Mouse (Mus musculus) CD4-positive, CD25-positive, alpha-beta regulatory T cell, adult 2 months (primary cell): ENCODE data around the gene Ccr6.
A peak's percentile ranks its signal among the peaks of the same experiment; 100 is the strongest.
"Not testable (repeated sequence)": the region's sequence is repeated elsewhere in the genome, so short reads cannot be mapped to it uniquely, and the experiment has no call there.

Experiments used
- DNase-seq: peaks from one replicate; pipeline ENCODE4 v3.0.0-alpha.2; 2012; ENCODE audit warnings: low read depth, low spot score

Ccr6 gene

GRCm38 (mm10) chr17:8235743-8236142 is at the start of gene Ccr6:
Gene Ccr6, plus strand, starts transcription at chr17:8236043.
- DNase-seq, result no peak

- DNase-seq, result no peak
Measured at GRCm38 (mm10) chr17:8193678-8194077, 42.2 kb upstream of the Ccr6 start.

- DNase-seq, result peak; percentile 53
Measured at GRCm38 (mm10) chr17:8195685-8196376, 40.0 kb upstream of the Ccr6 start.

GRCm38 (mm10) chr17:8197652-8198051 is 38.2 kb upstream of the Ccr6 start:
- peak; percentile 69 for DNase-seq

DNA sequence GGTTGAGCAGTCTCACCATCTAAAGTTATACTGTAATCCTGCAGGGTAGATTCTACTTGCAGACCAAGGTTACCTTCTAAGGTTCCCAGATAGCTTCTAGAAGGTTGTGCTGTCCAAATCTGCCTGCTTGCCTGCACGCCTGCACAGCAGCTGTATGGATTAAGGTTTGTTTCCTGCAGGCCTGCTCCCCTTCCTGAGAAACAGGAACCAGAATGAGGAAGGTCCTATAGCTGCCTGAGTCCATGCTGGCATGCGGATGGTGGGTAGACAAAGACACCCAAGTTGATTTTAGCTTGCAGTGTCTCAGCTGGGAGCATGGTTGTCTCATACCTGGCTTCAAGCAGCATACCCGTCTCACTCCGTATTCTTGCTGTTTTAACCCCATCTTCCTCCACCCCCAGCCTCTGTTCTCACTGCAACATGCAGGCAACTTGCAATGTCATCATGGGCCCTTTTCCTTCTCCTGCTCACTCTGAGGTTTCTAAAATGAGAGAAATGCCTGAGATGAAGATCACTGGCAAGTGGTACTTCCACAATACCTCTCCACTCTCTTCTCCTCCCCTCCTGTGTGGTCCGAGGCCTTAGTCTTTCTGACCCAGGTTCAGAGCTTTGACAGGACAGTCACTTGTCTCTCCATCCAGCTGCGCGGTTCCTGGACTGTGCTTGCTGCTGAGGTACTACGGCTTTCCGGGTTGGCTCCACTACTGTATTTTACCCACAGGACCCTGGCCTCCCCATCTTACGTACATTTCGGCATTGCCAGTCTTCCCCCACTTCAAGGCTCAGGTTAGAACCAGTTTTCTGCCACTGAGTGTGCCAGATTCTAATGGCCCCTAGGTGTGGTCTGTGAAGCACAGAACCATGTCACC is 36.5 kb upstream of the Ccr6 start:
- no peak for DNase-seq

DNA sequence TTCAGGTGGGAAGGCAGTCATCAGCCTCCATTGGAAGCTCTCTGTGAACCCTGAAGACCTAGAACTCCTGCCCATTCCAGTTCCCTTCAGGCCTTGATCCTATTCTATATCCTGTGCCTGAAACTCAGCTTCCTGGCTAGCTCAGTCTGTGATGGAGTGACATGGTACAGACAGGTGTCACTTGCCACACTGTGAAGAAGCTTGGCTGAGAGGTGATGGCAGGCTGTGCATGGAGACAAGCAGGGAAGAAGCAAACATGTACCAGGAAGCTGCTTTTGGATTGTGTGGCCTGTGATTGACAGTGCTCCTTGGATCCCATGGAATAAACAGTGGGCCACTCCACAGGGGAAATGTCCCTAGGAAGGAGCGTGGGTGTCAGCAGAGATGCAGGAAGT is 35.9 kb upstream of the Ccr6 start:
- no peak for DNase-seq

DNA sequence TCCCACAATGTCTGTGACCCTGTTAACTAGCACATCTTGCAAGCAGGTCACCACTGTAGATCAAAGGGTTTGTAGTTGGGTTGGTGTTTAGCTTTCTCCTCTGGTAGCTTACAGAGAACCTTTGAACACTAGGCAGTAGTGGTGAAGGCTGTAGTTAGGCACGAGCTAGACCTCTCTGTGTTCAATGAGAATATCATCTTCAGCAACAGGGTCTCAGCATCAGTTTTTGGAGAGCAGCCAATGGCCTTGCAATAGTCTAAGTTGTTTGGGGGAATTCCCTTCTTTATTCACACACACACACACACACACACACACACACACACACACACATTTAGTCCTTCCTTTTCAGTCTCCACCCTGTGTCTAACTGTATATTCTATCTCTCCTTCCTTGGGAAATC is 32.4 kb upstream of the Ccr6 start:
- DNase-seq, result peak; percentile 35

GRCm38 (mm10) chr17:8205221-8205631 is 30.6 kb upstream of the Ccr6 start:
- DNase-seq, result not testable (repeated sequence)

- peak; percentile 46 for DNase-seq
Measured at GRCm38 (mm10) chr17:8206691-8207090, 29.2 kb upstream of the Ccr6 start.

- peak; percentile 51 for DNase-seq
Measured at GRCm38 (mm10) chr17:8209696-8210095, 26.1 kb upstream of the Ccr6 start.

GRCm38 (mm10) chr17:8210170-8210569 is 25.7 kb upstream of the Ccr6 start:
- peak; percentile 70 for DNase-seq

GRCm38 (mm10) chr17:8210675-8211074 is 25.2 kb upstream of the Ccr6 start:
- DNase-seq, result no peak

DNA sequence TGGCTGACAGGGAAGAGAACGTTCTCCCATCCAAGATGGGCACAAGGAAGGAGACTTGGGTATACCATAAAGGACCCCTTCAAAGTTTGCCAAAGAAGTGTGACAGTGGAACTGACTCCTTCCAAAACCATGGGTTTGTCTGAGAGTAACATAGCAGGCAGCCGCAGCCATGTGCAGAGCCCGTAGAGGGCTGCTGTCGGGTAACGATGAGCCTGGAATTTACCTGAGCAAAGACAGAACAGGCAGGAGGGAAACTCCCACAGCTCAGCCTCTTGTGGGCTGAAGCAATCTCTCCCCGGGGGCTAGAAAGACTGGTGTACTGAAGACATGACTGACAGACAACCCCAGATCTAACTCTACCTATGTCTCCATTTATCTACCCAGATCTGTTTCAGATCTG is 24.4 kb upstream of the Ccr6 start:
- peak; percentile 52 for DNase-seq

DNA sequence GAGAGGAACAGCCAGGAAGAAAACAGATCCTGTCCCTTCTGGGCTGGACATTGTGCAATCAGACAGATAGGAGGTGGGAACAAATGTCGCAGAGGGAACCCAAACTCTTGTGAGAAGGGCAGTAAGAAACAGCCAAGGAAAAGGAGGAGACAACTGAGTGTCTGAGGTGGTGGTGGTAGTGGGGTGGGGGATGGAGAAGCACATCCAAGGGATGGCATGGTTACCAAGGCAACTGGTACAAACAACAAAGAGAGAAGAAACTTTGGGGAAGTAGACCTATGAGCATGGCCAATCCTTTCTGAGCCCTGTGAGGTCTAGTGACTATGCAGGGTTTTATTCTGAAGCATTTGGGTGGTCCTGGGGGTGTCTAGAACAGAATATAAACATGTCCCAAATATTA is 21.5 kb upstream of the Ccr6 start:
- DNase-seq, result no peak

- DNase-seq, result no peak
Measured at GRCm38 (mm10) chr17:8215016-8215745, 20.7 kb upstream of the Ccr6 start.

GRCm38 (mm10) chr17:8223225-8223624 is 12.6 kb upstream of the Ccr6 start:
- no peak for DNase-seq

- DNase-seq, result no peak
Measured at GRCm38 (mm10) chr17:8224072-8224471, 11.8 kb upstream of the Ccr6 start.

GRCm38 (mm10) chr17:8225166-8225565 is 10.7 kb upstream of the Ccr6 start:
- DNase-seq, result no peak

DNA sequence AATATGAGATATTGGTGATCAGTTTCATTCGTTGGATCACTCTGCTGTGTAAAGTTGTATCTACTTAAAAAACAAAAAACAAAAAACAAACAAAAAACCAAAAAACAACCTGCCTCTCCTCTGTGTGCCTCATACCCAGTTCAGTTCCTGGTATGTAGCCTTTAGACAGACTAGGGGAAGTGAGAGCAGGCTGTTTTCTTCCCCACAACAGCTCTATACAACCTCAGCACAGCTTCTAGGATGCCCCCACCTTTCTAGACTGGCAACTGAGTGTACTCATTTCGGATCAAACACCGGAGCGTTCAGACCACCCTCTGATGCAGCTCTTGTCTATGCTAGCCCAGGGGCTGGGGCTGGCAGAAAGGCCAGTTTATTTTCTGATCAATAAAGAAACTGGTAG is 10.1 kb upstream of the Ccr6 start:
- DNase-seq, result no peak

GRCm38 (mm10) chr17:8228622-8229021 is 7.2 kb upstream of the Ccr6 start:
- no peak for DNase-seq

DNA sequence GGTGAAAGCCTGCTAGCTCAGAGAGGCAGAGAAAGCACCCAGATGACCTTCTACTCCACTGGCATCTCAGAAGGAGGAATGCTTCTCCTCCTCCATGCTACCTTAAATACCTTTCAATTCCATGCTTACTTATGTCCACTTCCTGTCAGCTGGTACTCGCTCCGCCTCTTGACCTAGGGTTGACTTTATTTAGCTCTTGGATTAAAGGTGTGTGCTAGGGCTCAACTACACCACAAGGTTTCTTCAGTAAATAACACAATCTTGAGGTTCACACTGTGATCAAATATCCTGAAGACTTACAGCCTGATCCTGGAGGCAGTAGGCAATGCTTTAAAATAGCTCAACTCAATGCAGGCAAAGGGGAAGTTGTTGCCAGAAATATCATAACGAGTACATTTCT is 6.2 kb upstream of the Ccr6 start:
- DNase-seq, result no peak

- peak; percentile 54 for DNase-seq
Measured at GRCm38 (mm10) chr17:8232089-8232488, 3.8 kb upstream of the Ccr6 start.
